Mouse (Mus musculus) C2C12 (cell line): ENCODE data around the gene Lta.

Experiments used
- CTCF ChIP-seq: IDR thresholded peaks from one replicate; pipeline ENCODE4 v1.5.1; 2011; ENCODE audit not compliant: control insufficient read depth, insufficient read depth, insufficient read length
- MAX ChIP-seq: IDR thresholded peaks from one replicate; pipeline ENCODE4 v1.6.1; 2011; ENCODE audit warnings: mild to moderate bottlenecking, control low read depth
- MYOG ChIP-seq: IDR thresholded peaks from one replicate; pipeline ENCODE4 v1.6.1; 2011; ENCODE audit not compliant: control insufficient read depth, insufficient read length; ENCODE audit errors: extremely low read depth
- USF1 ChIP-seq: IDR thresholded peaks from one replicate; pipeline ENCODE4 v1.6.1; 2011; ENCODE audit warnings: low read depth, mild to moderate bottlenecking, control low read depth, moderate library complexity

GRCm38 (mm10) chr17:35185639-35186611 lies 19.2 kb downstream of the Lta start:
- TF ChIP-seq CTCF (no peak), MYOG (no peak), USF1 (no peak), MAX (no peak)
